18 mouse cellular contexts compared by ENCODE assay signal in the genomic region with DNA sequence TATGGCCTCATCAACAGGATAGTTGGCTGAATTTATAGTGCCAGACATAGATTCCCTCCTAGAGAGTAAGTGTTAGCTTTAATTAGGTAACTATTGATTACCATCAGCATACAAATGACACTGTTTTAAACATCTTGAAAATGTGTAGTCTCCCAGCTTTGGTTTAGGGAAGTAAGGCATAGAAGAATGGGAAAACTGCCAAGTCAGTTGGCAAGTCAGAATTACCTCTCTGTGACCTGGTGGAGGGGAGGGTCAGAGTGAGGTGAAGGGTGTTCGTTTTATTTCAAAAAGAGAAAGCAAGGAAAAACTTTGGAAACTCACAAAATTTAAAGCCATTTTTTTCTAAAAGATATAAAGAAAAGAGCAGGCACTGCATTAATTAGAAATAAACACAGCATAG.
"Had no signal": no experiment of that assay in that cellular context is flagged by ENCODE, and none has a peak within 500 bp of the region (broad histone marks: within the 10 kb centered on the region; RNA-seq: fewer than 3 reads in every experiment).

No protein-coding gene starts in this region.

- H3K9me3 ChIP-seq: midbrain, embryonic 10.5 days; midbrain, embryonic 12.5 days; neural tube, embryonic 13.5 days; neural tube, embryonic 15.5 days had no signal

- ATAC-seq: midbrain, embryonic 16.5 days had no signal

- H3K9ac ChIP-seq: midbrain, embryonic 12.5 days; neural tube, embryonic 13.5 days; neural tube, embryonic 15.5 days had no signal

- H3K27me3 ChIP-seq: midbrain, embryonic 12.5 days; neural tube, embryonic 13.5 days; neural tube, embryonic 15.5 days had no signal

- H3K4me3 ChIP-seq: midbrain, embryonic 10.5 days; midbrain, embryonic 12.5 days; myocyte; neural tube, embryonic 13.5 days; neural tube, embryonic 15.5 days had no signal

- H3K4me1 ChIP-seq: midbrain, embryonic 10.5 days; midbrain, embryonic 12.5 days; neural tube, embryonic 13.5 days; neural tube, embryonic 15.5 days had no signal

- H3K27ac ChIP-seq: midbrain, embryonic 10.5 days; midbrain, embryonic 12.5 days; neural tube, embryonic 13.5 days; neural tube, embryonic 15.5 days had no signal

- DNase-seq: lung, adult 18-20 months; lung, postnatal 10 days; lung, postnatal 4 days; midbrain, embryonic 14.5 days; retina, postnatal 1 day; right cerebral cortex, adult 18-20 months; right cerebral cortex, postnatal 25 days; right cerebral cortex, postnatal 4 days; spleen, adult 18-20 months; thymus, adult 18-20 months; thymus, postnatal 14 days; thymus, postnatal 36 days had no signal

- H3K4me2 ChIP-seq: midbrain, embryonic 12.5 days; neural tube, embryonic 13.5 days; neural tube, embryonic 15.5 days had no signal

- H3K36me3 ChIP-seq: midbrain, embryonic 10.5 days; midbrain, embryonic 12.5 days; neural tube, embryonic 13.5 days; neural tube, embryonic 15.5 days had no signal
